Mouse (Mus musculus) B cell, adult (primary cell): Measurements from ENCODE around the gene Rps6ka4. TPM values are rescaled to one million over a fixed set of nuclear protein-coding genes. Genes with fewer than 3 reads are reported as not detected.

Experiments used
- total RNA-seq: library from RNA; stranded (reverse); gene quantifications from 4 replicates; pipeline ENCODE4 v1.2.4, GENCODE M21; 2023; ENCODE audit not compliant: inconsistent age

Rps6ka4 gene
- 28.2 to 41.0 TPM (median 33.2 TPM) in 4 replicates for total RNA-seq

DNA sequence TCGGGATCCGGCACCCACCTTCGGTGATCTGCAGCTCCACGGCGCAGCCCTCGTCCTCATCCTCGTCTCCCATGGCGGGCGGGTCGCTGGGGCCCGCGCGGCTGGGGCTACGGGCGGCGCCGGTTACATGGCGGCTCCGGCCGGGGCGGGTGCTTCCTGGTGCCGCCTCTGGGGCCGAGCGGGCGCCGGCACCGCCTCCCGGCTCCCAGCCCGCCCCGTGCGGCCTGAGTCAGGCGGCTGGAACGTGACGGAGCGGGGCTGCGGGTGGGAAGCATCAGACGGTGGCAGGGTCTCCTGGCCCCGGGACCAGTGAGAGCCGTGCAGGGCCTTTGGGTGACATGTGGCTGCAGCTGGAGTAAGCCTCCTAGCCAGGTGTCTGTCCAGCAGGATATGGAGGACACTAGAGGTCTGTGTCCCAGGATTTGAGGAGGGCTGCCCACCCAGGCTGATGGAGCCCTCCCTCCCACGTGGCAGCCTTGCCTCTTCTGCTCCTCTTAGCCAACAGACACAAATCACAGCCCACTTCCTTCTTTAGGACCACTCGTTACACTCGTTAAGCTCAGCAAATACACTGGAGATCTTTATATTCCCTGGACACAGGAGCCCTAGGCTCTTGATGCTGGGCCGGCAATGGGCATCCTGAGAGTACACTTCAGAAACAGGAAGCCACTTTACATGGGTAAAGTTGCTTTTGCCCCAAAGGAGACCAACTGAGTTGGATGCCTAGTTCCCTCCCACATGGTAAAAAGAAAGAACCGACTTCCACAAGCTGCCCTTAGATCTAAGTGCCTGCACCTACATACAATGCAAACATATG is at the start of gene Rps6ka4:
Gene Rps6ka4, minus strand, starts transcription at position 162 of the 817 bp plus-strand sequence.

GRCm38 (mm10) chr19:6858031-6858430 is 17.6 kb upstream of the Rps6ka4 start, which contains the start of gene Ccdc88b:
Gene Ccdc88b (minus strand): TSS chr19:6858211.

Other genes starting within 250 kb of the Rps6ka4 start
- 29.9 to 32.9 TPM (median 31.6 TPM) in 4 replicates for gene Ccdc88b, start 17.6 kb upstream of the Rps6ka4 start, total RNA-seq
- 150 to 159 TPM (median 153 TPM) in 4 replicates for gene Trmt112, start 69.1 kb upstream of the Rps6ka4 start, total RNA-seq
- gene Prdx5, start 69.5 kb upstream of the Rps6ka4 start, total RNA-seq = 86.0 to 104 TPM (median 92.9 TPM) in 4 replicates
- 55.4 to 59.7 TPM (median 56.1 TPM) in 4 replicates for gene Esrra, start 81.2 kb upstream of the Rps6ka4 start, total RNA-seq
- gene Catsperz, start 84.7 kb upstream of the Rps6ka4 start, total RNA-seq = not detected in 4 replicates
- not detected in 4 replicates for gene Kcnk4, start 93.9 kb upstream of the Rps6ka4 start, total RNA-seq
- gene Bad, start 101.2 kb upstream of the Rps6ka4 start, total RNA-seq = 10.7 to 16.5 TPM (median 14.1 TPM) in 4 replicates
- 20.3 to 22.9 TPM (median 21.1 TPM) in 4 replicates for gene Gpr137, start 101.8 kb upstream of the Rps6ka4 start, total RNA-seq
- 89.5 to 93.5 TPM (median 90.6 TPM) in 4 replicates for gene Ppp1r14b, start 134.3 kb upstream of the Rps6ka4 start, total RNA-seq
- gene Plcb3, start 135.8 kb upstream of the Rps6ka4 start, total RNA-seq = 13.5 to 15.8 TPM (median 15.0 TPM) in 4 replicates
- gene Fkbp2, start 139.9 kb upstream of the Rps6ka4 start, total RNA-seq = 27.8 to 34.0 TPM (median 30.5 TPM) in 4 replicates
- 15.4 to 19.4 TPM (median 17.7 TPM) in 4 replicates for gene Vegfb, start 147.0 kb upstream of the Rps6ka4 start, total RNA-seq
- gene Dnajc4, start 151.9 kb upstream of the Rps6ka4 start, total RNA-seq = 23.7 to 27.8 TPM (median 26.5 TPM) in 4 replicates
- 4.4 to 6.2 TPM (median 5.2 TPM) in 4 replicates for gene Nudt22, start 155.5 kb upstream of the Rps6ka4 start, total RNA-seq
- 4.5 to 6.6 TPM (median 5.6 TPM) in 4 replicates for gene Trpt1, start 155.5 kb upstream of the Rps6ka4 start, total RNA-seq
- 167 to 182 TPM (median 174 TPM) in 4 replicates for gene Fermt3, start 178.8 kb upstream of the Rps6ka4 start, total RNA-seq
- 98.7 to 127 TPM (median 113 TPM) in 4 replicates for gene Stip1, start 199.3 kb upstream of the Rps6ka4 start, total RNA-seq
- 6.5 to 7.3 TPM (median 7.1 TPM) in 4 replicates for gene Macrod1, start 216.2 kb upstream of the Rps6ka4 start, total RNA-seq